Mouse (Mus musculus) frontal cortex, adult 2 months (tissue): Measurements from ENCODE around the gene Cacna1d. TPM values are rescaled to one million over a fixed set of nuclear protein-coding genes. Genes with fewer than 3 reads are reported as not detected.

ENCODE experiments used
- DNase-seq, 2 experiments: peaks; one replicate each; pipeline ENCODE4 v3.0.0; 2022; ENCODE audit warnings: low spot score in 1 of 2; ENCODE audit errors: extremely low spot score in 1 of 2
- polyA plus RNA-seq: library from polyadenylated mRNA; depleted of rRNA; stranded (reverse); fragments of >200 nt; gene quantifications from 2 replicates; pipeline ENCODE4 v1.2.3, GENCODE M21; 2012

Gene Cacna1d
- polyA plus RNA-seq, 1 experiment, result 80.3 TPM

GRCm38 (mm10) chr14:30177850-30178249 is 313.4 kb downstream of the Cacna1d start:
- no peak for DNase-seq

- DNase-seq, result no peak
Measured at GRCm38 (mm10) chr14:30175362-30175761, 315.9 kb downstream of the Cacna1d start.

- DNase-seq, result no peak
Measured at GRCm38 (mm10) chr14:30172821-30173755, 318.2 kb downstream of the Cacna1d start.

- DNase-seq, result no peak
Measured at GRCm38 (mm10) chr14:30171593-30171992, 319.7 kb downstream of the Cacna1d start.

GRCm38 (mm10) chr14:30171008-30171407 is 320.2 kb downstream of the Cacna1d start:
- no peak for DNase-seq

- no peak for DNase-seq
Measured at GRCm38 (mm10) chr14:30169455-30169854, 321.8 kb downstream of the Cacna1d start.

- DNase-seq, result no peak
Measured at GRCm38 (mm10) chr14:30168902-30169301, 322.4 kb downstream of the Cacna1d start.

GRCm38 (mm10) chr14:30168387-30168786 is 322.9 kb downstream of the Cacna1d start:
- DNase-seq, result no peak

- DNase-seq, result no peak
Measured at GRCm38 (mm10) chr14:30167606-30168005, 323.6 kb downstream of the Cacna1d start.

GRCm38 (mm10) chr14:30166036-30166435 is 325.2 kb downstream of the Cacna1d start:
- no peak for DNase-seq

GRCm38 (mm10) chr14:30163733-30164708 is 327.2 kb downstream of the Cacna1d start:
- peak; percentile 27 to 72 for DNase-seq

- DNase-seq, result peak in 1 of 2 experiments; percentile 44
Measured at GRCm38 (mm10) chr14:30147774-30148173, 343.5 kb downstream of the Cacna1d start.

- DNase-seq, result no peak
Measured at GRCm38 (mm10) chr14:30138379-30138964, 352.8 kb downstream of the Cacna1d start.

GRCm38 (mm10) chr14:30137961-30138360 is 353.3 kb downstream of the Cacna1d start:
- DNase-seq, result no peak

GRCm38 (mm10) chr14:30136965-30137364 is 354.3 kb downstream of the Cacna1d start:
- peak; percentile 69 to 96 for DNase-seq

- no peak for DNase-seq
Measured at GRCm38 (mm10) chr14:30135351-30135750, 355.9 kb downstream of the Cacna1d start.

- DNase-seq, result no peak
Measured at GRCm38 (mm10) chr14:30133684-30134083, 357.6 kb downstream of the Cacna1d start.

GRCm38 (mm10) chr14:30131256-30131655 is 360.0 kb downstream of the Cacna1d start:
- DNase-seq, result no peak

- DNase-seq, result no peak
Measured at GRCm38 (mm10) chr14:30130092-30130491, 361.2 kb downstream of the Cacna1d start.

- DNase-seq, result peak in 1 of 2 experiments; percentile 31
Measured at GRCm38 (mm10) chr14:30129378-30129777, 361.9 kb downstream of the Cacna1d start.
